Mouse (Mus musculus) olfactory bulb, adult 2 months (tissue): Measurements from ENCODE around the gene Fam117b.

Experiments
- CTCF ChIP-seq: fragments of 200-500 bp; IDR thresholded peaks from 2 replicates; pipeline ENCODE4 v1.5.1; 2012; ENCODE audit warnings: low read depth, mild to moderate bottlenecking, low read length, moderate library complexity; ENCODE audit not compliant: insufficient read depth
- POLR2A ChIP-seq: fragments of 200-500 bp; IDR thresholded peaks from 2 replicates; pipeline ENCODE4 v1.6.1; 2012; ENCODE audit warnings: mild to moderate bottlenecking, low read depth, low read length, moderate library complexity; ENCODE audit not compliant: insufficient read depth

DNA sequence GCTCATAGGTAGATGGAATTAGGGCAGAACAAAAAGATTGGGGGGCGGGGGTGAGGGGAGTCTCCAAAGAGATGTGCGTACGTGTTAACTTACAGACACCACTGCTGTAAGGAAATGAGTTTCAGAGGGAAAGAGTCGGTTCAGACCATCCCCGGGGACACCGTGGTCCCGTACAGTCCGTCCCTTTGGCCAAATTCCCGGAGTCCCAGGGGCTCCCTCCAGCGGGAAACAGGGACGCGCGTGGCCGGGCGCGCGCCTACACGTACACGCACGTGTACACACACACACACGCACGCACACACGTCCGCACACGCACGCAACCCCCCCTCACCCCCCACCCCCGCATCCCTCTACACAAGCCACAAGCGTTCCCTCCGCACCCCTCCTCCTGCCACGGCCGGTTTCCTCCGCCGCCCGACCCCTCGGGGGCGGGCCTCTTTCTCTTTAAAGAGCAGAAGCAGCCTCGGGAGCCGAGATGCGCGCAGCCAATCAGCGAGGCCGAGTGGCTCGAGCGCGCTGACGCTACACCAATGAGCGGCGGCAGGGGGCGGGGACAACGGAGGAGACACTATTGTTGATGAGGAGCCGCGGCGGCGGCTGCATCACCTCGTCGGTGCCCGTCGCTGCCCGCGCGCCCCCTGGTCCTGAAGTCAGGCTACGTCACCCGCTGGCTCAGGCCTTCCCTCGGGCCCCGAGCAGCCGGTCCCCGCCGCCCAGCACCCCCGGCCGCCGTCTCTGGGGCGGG lies at the start of gene Fam117b:
- TF ChIP-seq POLR2A (peak; percentile 89), CTCF (no peak)
